Mouse (Mus musculus) kidney, postnatal 0 days (tissue): Measurements from ENCODE around the gene Vmn1r124. TPM values are rescaled to one million over a fixed set of nuclear protein-coding genes. Genes with fewer than 3 reads are reported as not detected.
"Not testable (repeated sequence)": the region's sequence is repeated elsewhere in the genome, so short reads cannot be mapped to it uniquely, and the experiment has no call there.

ENCODE experiments used
- ATAC-seq: fragments of 200-750 bp; cut with Nextera tagmentation; replicated peaks from 2 replicates; pipeline ENCODE4 v1.8.0; 2017; ENCODE audit warnings: low read depth, moderate number of reproducible peaks, moderate TSS enrichment, moderate library complexity; ENCODE audit not compliant: low FRiP score
- DNase-seq: peaks from one replicate; pipeline ENCODE4 v3.0.0-alpha.2; 2016; ENCODE audit warnings: low spot score
- H3K27ac ChIP-seq: fragments of 300-500 bp; sonication (generic); 2 replicates; pipeline ENCODE4 v1.5.1; 2014; ENCODE audit warnings: mild to moderate bottlenecking
- H3K27me3 ChIP-seq: fragments of 300-500 bp; sonication (generic); 2 replicates; pipeline ENCODE4 v1.6.1; 2014; ENCODE audit warnings: low read length, mixed read lengths; ENCODE audit not compliant: insufficient read depth
- H3K36me3 ChIP-seq: fragments of 300-500 bp; sonication (generic); 2 replicates; pipeline ENCODE4 v1.6.1; 2014; ENCODE audit warnings: low read length, mixed read lengths; ENCODE audit not compliant: insufficient read depth
- H3K4me1 ChIP-seq: fragments of 300-500 bp; sonication (generic); replicated peaks from 2 replicates; pipeline ENCODE4 v1.6.1; 2014; ENCODE audit warnings: antibody characterized with exemption, low read length, mixed read lengths; ENCODE audit not compliant: insufficient read depth
- H3K4me2 ChIP-seq: fragments of 300-500 bp; sonication (generic); 2 replicates; pipeline ENCODE4 v1.6.1; 2014; ENCODE audit warnings: mild to moderate bottlenecking, low read length, moderate library complexity, mixed read lengths
- H3K4me3 ChIP-seq: fragments of 300-500 bp; sonication (generic); replicated peaks from 2 replicates; pipeline ENCODE4 v1.5.1; 2014; ENCODE audit warnings: low read depth, low read length
- H3K9ac ChIP-seq: fragments of 300-500 bp; sonication (generic); 2 replicates; pipeline ENCODE4 v1.6.1; 2014; ENCODE audit warnings: low read depth, low read length
- H3K9me3 ChIP-seq: fragments of 300-500 bp; sonication (generic); replicated peaks from 2 replicates; pipeline ENCODE4 v1.6.1; 2016; ENCODE audit warnings: low read length, inconsistent platforms, mixed read lengths
- WGBS: fragments of 180-500 bp; shearing (Covaris S2); extraction: QIAGEN DNeasy Blood & Tissue Kit; methylation state at CpG from one replicate; pipeline ENCODE4 v1.1.7; 2014; 5-methylcytosine and 5-hydroxymethylcytosine counted together
- polyA plus RNA-seq: library from polyadenylated mRNA; unstranded; fragments of >200 nt; fragmentation: Nextera tagmentation; extraction: Ambion mirVana; gene quantifications from 2 replicates; pipeline ENCODE4 v1.2.1, GENCODE M21; 2015

Gene Vmn1r124
- not detected in 2 replicates for polyA plus RNA-seq

- DNase-seq, H3K4me2 ChIP-seq, H3K27me3 ChIP-seq, H3K36me3 ChIP-seq, H3K27ac ChIP-seq, H3K9ac ChIP-seq, ATAC-seq, H3K4me1 ChIP-seq, H3K9me3 ChIP-seq, H3K4me3 ChIP-seq: not testable (repeated sequence)
- 73% methylated on average over 4 of the region's 4 CpGs for WGBS
These were observed at the start of gene Vmn1r124 for GRCm38 (mm10) chr7:21260517-21260916. Vmn1r124 (minus strand) TSS chr7:21260617.

GRCm38 (mm10) chr7:21301367-21301766 lies 41.0 kb upstream of the Vmn1r124 start, which contains the start of gene Vmn1r126:
Vmn1r126 (minus strand) TSS chr7:21301467.
- not testable (repeated sequence) for H3K4me3 ChIP-seq, H3K4me1 ChIP-seq, DNase-seq, H3K9ac ChIP-seq, H3K9me3 ChIP-seq, H3K4me2 ChIP-seq, ATAC-seq, H3K27me3 ChIP-seq, H3K27ac ChIP-seq, H3K36me3 ChIP-seq
- no CpG with 5 or more reads among the region's 5 CpGs for WGBS

GRCm38 (mm10) chr7:21271879-21272278 lies 11.5 kb upstream of the Vmn1r124 start, which contains the start of gene Vmn1r125:
Vmn1r125 (plus strand) TSS chr7:21272179.
- not testable (repeated sequence) for DNase-seq, H3K9me3 ChIP-seq, H3K4me1 ChIP-seq, H3K4me2 ChIP-seq, H3K9ac ChIP-seq, H3K27me3 ChIP-seq, H3K27ac ChIP-seq, ATAC-seq, H3K36me3 ChIP-seq, H3K4me3 ChIP-seq
- WGBS, result 52% methylated on average over 3 of the region's 3 CpGs

Other genes starting within 250 kb of the Vmn1r124 start
- not detected in 2 replicates for gene Vmn1r119, start 248.2 kb downstream of the Vmn1r124 start, polyA plus RNA-seq
- gene Vmn1r120, start 206.8 kb downstream of the Vmn1r124 start, polyA plus RNA-seq, result not detected in 2 replicates
- gene Vmn1r121, start 162.1 kb downstream of the Vmn1r124 start, polyA plus RNA-seq, result not detected in 2 replicates
- not detected in 2 replicates for gene Vmn1r122, start 126.5 kb downstream of the Vmn1r124 start, polyA plus RNA-seq
- not detected in 2 replicates for gene Vmn1r123, start 98.4 kb downstream of the Vmn1r124 start, polyA plus RNA-seq
- gene Gm5157, start 70.2 kb downstream of the Vmn1r124 start, polyA plus RNA-seq, result not detected in 2 replicates
- not detected in 2 replicates for gene Vmn1r125, start 11.6 kb upstream of the Vmn1r124 start, polyA plus RNA-seq
- gene Vmn1r126, start 40.9 kb upstream of the Vmn1r124 start, polyA plus RNA-seq, result not detected in 2 replicates
- gene Vmn1r127, start 59.2 kb upstream of the Vmn1r124 start, polyA plus RNA-seq, result not detected in 2 replicates
- not detected in 2 replicates for gene Vmn1r128, start 88.8 kb upstream of the Vmn1r124 start, polyA plus RNA-seq
- not detected in 2 replicates for gene Vmn1r129, start 100.7 kb upstream of the Vmn1r124 start, polyA plus RNA-seq
- gene Gm6882, start 172.1 kb upstream of the Vmn1r124 start, polyA plus RNA-seq, result not detected in 2 replicates